Mouse (Mus musculus) midbrain, embryonic 16.5 days (tissue): ENCODE results near the gene Cux1. TPM values are rescaled to one million over a fixed set of nuclear protein-coding genes. Genes with fewer than 3 reads are reported as not detected.

Experiments used
- ATAC-seq: fragments of 200-750 bp; cut with Nextera tagmentation; 2 replicates; pipeline ENCODE4 v1.8.0; 2017; ENCODE audit warnings: moderate TSS enrichment
- H3K27ac ChIP-seq: fragments of 300-500 bp; sonication (generic); 2 replicates; pipeline ENCODE4 v1.5.1; 2014; ENCODE audit warnings: mild to moderate bottlenecking, low read length, mixed read lengths
- H3K27me3 ChIP-seq: fragments of 300-500 bp; sonication (generic); 2 replicates; pipeline ENCODE4 v1.6.1; 2014; ENCODE audit warnings: low read depth, low read length, mixed read lengths; ENCODE audit not compliant: control insufficient read depth, insufficient read depth
- H3K36me3 ChIP-seq: fragments of 300-500 bp; sonication (generic); 2 replicates; pipeline ENCODE4 v1.6.1; 2014; ENCODE audit warnings: mild to moderate bottlenecking, low read length, moderate library complexity, mixed read lengths; ENCODE audit not compliant: control insufficient read depth, insufficient read depth
- H3K4me1 ChIP-seq: fragments of 300-500 bp; sonication (generic); 2 replicates; pipeline ENCODE4 v1.6.1; 2014; ENCODE audit warnings: mild to moderate bottlenecking, low read length, mixed read lengths; ENCODE audit not compliant: control insufficient read depth, insufficient read depth
- H3K4me2 ChIP-seq: fragments of 300-500 bp; sonication (generic); 2 replicates; pipeline ENCODE4 v1.6.1; 2014; ENCODE audit warnings: mild to moderate bottlenecking, low read length, mixed read lengths
- H3K4me3 ChIP-seq: fragments of 300-500 bp; sonication (generic); 2 replicates; pipeline ENCODE4 v1.5.1; 2014; ENCODE audit warnings: low read depth, mild to moderate bottlenecking, low read length, moderate library complexity, mixed read lengths
- H3K9ac ChIP-seq: fragments of 300-500 bp; sonication (generic); 2 replicates; pipeline ENCODE4 v1.6.1; 2014; ENCODE audit warnings: low read depth, low read length, mixed read lengths
- H3K9me3 ChIP-seq: fragments of 300-500 bp; sonication (generic); replicated peaks from 2 replicates; pipeline ENCODE4 v1.6.1; 2014; ENCODE audit warnings: mild to moderate bottlenecking, low read length, mixed read lengths; ENCODE audit not compliant: control insufficient read depth, poor library complexity, severe bottlenecking
- WGBS: fragments of 180-500 bp; shearing (Covaris S2); extraction: QIAGEN DNeasy Blood & Tissue Kit; methylation state at CpG from one replicate; pipeline ENCODE4 v1.1.7; 2014; 5-methylcytosine and 5-hydroxymethylcytosine counted together
- polyA plus RNA-seq: library from polyadenylated mRNA; unstranded; fragments of >200 nt; fragmentation: Nextera tagmentation; extraction: Ambion mirVana; gene quantifications from 2 replicates; pipeline ENCODE4 v1.2.1, GENCODE M21; 2015

Gene Cux1
- polyA plus RNA-seq, 1 experiment from 2014 or later, result 109 TPM

GRCm38 (mm10) chr5:136362021-136362420 is 205.3 kb downstream of the Cux1 start:
- ATAC-seq, result no peak
- Histone ChIP-seq H3K27me3 (no peaks in the 10 kb centered on the region), H3K27ac (no peak overlapping the region), H3K4me1 (no peaks in the 10 kb centered on the region), H3K36me3 (0 out of 2 replicates have a peak, but pooled peaks cover 7% of the 10 kb centered on the region), H3K9ac (no peak overlapping the region), H3K9me3 (no peaks in the 10 kb centered on the region), H3K4me3 (no peak overlapping the region), H3K4me2 (no peak overlapping the region)
- 95% methylated on average over 5 of the region's 5 CpGs for WGBS

- Histone ChIP-seq H3K36me3 (0 out of 2 replicates have a peak, but pooled peaks cover 7% of the 10 kb centered on the region), H3K27ac (no peak overlapping the region), H3K4me1 (peaks cover 8% of the 10 kb centered on the region), H3K4me3 (no peak overlapping the region), H3K9ac (no peak overlapping the region), H3K9me3 (no peaks in the 10 kb centered on the region), H3K27me3 (no peaks in the 10 kb centered on the region), H3K4me2 (no peak overlapping the region)
- 52% methylated on average over 2 of the region's 2 CpGs for WGBS
- ATAC-seq, result no peak
Measured at GRCm38 (mm10) chr5:136357227-136357626, 210.1 kb downstream of the Cux1 start.

GRCm38 (mm10) chr5:136355583-136356126 is 211.6 kb downstream of the Cux1 start:
- ATAC-seq, result no peak
- Histone ChIP-seq H3K36me3 (0 out of 2 replicates have a peak, but pooled peaks cover 6% of the 10 kb centered on the region), H3K9me3 (no peaks in the 10 kb centered on the region), H3K4me2 (no peak overlapping the region), H3K4me3 (no peak overlapping the region), H3K4me1 (peaks cover 8% of the 10 kb centered on the region), H3K9ac (no peak overlapping the region), H3K27me3 (no peaks in the 10 kb centered on the region), H3K27ac (no peak overlapping the region)
- 91% methylated on average over 3 of the region's 3 CpGs for WGBS

- H3K9me3 ChIP-seq, result no peaks in the 10 kb centered on the region
- no peaks in the 10 kb centered on the region for H3K27me3 ChIP-seq
- H3K4me2 ChIP-seq, result no peak overlapping the region
- H3K4me1 ChIP-seq, result peaks cover 8% of the 10 kb centered on the region
- 66% methylated on average over 6 of the region's 6 CpGs for WGBS
- no peak overlapping the region for H3K4me3 ChIP-seq
- H3K9ac ChIP-seq, result no peak overlapping the region
- 0 out of 2 replicates have a peak, but pooled peaks cover 4% of the 10 kb centered on the region for H3K36me3 ChIP-seq
- ATAC-seq, result no peak
- no peak overlapping the region for H3K27ac ChIP-seq
Measured at GRCm38 (mm10) chr5:136354729-136355128, 212.6 kb downstream of the Cux1 start.

GRCm38 (mm10) chr5:136353114-136353513 is 214.2 kb downstream of the Cux1 start:
- Histone ChIP-seq H3K36me3 (0 out of 2 replicates have a peak, but pooled peaks cover 2% of the 10 kb centered on the region), H3K4me1 (peaks cover 8% of the 10 kb centered on the region), H3K9ac (no peak overlapping the region), H3K4me3 (no peak overlapping the region), H3K27me3 (no peaks in the 10 kb centered on the region), H3K9me3 (no peaks in the 10 kb centered on the region), H3K4me2 (no peak overlapping the region), H3K27ac (no peak overlapping the region)
- WGBS, result 13% methylated on average over 8 of the region's 8 CpGs
- ATAC-seq, result no peak

GRCm38 (mm10) chr5:136343156-136343890 is 224.0 kb downstream of the Cux1 start:
- no peaks in the 10 kb centered on the region for H3K9me3 ChIP-seq
- WGBS, result 91% methylated on average over 15 of the region's 15 CpGs

GRCm38 (mm10) chr5:136336798-136337527 is 230.3 kb downstream of the Cux1 start:
- H3K4me3 ChIP-seq, result no peak overlapping the region
- H3K9me3 ChIP-seq, result no peaks in the 10 kb centered on the region
- H3K27me3 ChIP-seq, result no peaks in the 10 kb centered on the region
- no peak overlapping the region for H3K9ac ChIP-seq
- ATAC-seq, result no peak
- H3K4me1 ChIP-seq, result no peaks in the 10 kb centered on the region
- H3K4me2 ChIP-seq, result no peak overlapping the region
- H3K36me3 ChIP-seq, result peaks cover 9% of the 10 kb centered on the region
- WGBS, result 94% methylated on average over 4 of the region's 4 CpGs
- no peak overlapping the region for H3K27ac ChIP-seq

More at GRCm38 (mm10) chr5:136343156-136343890, 224.0 kb downstream of the Cux1 start:
- no peak overlapping the region for H3K4me3 ChIP-seq
- H3K4me1 ChIP-seq, result no peaks in the 10 kb centered on the region
- no peaks in the 10 kb centered on the region for H3K27me3 ChIP-seq
- no peak for ATAC-seq
- H3K4me2 ChIP-seq, result no peak overlapping the region
- H3K27ac ChIP-seq, result no peak overlapping the region
- peaks cover 2% of the 10 kb centered on the region; the same call in 1 of the 2 replicates for H3K36me3 ChIP-seq
- no peak overlapping the region for H3K9ac ChIP-seq

- WGBS, result 96% methylated on average over 4 of the region's 4 CpGs
- no peak for ATAC-seq
Measured at GRCm38 (mm10) chr5:136335681-136336080, 231.6 kb downstream of the Cux1 start.

GRCm38 (mm10) chr5:136334780-136335179 is 232.5 kb downstream of the Cux1 start:
- no peaks in the 10 kb centered on the region for H3K4me1 ChIP-seq
- no peaks in the 10 kb centered on the region for H3K9me3 ChIP-seq
- peaks cover 9% of the 10 kb centered on the region for H3K36me3 ChIP-seq
- WGBS, result 88% methylated on average over 4 of the region's 4 CpGs
- H3K4me2 ChIP-seq, result no peak overlapping the region
- no peak overlapping the region for H3K27ac ChIP-seq
- no peak overlapping the region for H3K4me3 ChIP-seq
- no peaks in the 10 kb centered on the region for H3K27me3 ChIP-seq
- ATAC-seq, result no peak
- no peak overlapping the region for H3K9ac ChIP-seq

More at GRCm38 (mm10) chr5:136335681-136336080, 231.6 kb downstream of the Cux1 start:
- no peak overlapping the region for H3K4me2 ChIP-seq
- H3K9me3 ChIP-seq, result no peaks in the 10 kb centered on the region
- no peaks in the 10 kb centered on the region for H3K4me1 ChIP-seq
- no peak overlapping the region for H3K9ac ChIP-seq
- H3K36me3 ChIP-seq, result peaks cover 9% of the 10 kb centered on the region
- H3K27me3 ChIP-seq, result no peaks in the 10 kb centered on the region
- H3K4me3 ChIP-seq, result no peak overlapping the region
- H3K27ac ChIP-seq, result no peak overlapping the region
